Mouse (Mus musculus) embryo, embryonic 10.5 days (tissue): ENCODE measurements around the gene Hc.

Source experiments
- DNase-seq: peaks from one replicate; pipeline ENCODE4 v3.0.0-alpha.2; 2015; ENCODE audit warnings: low spot score

Hc gene

DNA sequence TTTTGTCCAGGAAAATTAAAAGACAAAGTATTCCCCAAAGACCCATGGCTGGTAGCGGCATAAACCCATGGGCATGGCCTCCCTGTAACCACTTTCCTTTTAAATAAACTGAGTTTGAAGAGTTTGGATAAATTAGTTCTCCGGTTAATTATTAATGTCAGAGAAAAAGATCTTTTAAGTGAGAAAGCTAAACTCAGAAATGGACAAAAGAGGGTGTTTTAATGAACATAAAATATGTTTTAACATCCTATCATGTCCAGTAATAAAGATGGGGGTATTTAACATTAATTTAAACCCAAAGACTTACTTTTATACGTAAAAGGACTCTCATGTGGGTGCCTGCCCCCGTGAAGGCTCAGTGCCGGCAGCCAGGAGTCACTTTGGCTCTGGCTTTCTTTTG lies at the start of gene Hc:
TSS of gene Hc (minus strand) at position 101 of the 400 bp plus-strand sequence.
- no peak for DNase-seq

DNA sequence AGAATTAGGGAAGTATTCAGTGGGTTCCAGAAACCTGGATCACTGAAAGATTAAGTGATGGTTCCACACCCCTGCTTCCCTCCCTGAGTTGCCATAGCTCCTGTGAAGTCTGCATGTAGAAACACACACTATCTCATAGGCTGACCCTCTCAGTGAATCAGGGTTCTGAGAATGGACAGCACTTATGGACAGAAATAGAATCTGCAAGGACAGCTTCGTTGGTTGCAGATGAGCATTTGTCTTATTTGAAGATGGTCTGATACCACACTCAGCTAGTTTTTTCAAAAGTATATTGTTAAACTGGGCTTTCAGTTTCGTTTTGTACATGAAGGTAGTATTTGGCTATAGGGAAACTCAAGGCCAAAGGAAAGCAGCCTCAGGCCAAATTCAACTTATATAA lies 49.3 kb upstream of the Hc start:
- DNase-seq = no peak

DNA sequence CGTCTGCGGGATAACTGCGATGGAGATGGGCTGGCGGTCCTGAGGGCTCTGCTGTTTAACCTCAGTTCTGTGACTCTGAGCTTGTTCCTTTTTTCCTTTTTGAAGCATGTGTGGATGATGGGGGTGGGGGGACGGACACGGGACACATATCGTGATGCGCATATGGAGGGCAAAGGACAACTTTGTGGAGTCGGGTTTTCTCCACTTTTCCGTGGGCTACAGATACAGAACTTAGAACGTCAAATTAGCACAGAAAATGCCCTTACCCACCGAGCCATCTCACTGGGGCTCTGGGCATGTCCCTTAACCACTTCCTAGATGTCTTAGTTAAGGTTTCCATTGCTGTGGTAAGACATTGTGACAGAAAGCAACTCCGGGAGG lies 48.7 kb upstream of the Hc start:
- DNase-seq = no peak

DNA sequence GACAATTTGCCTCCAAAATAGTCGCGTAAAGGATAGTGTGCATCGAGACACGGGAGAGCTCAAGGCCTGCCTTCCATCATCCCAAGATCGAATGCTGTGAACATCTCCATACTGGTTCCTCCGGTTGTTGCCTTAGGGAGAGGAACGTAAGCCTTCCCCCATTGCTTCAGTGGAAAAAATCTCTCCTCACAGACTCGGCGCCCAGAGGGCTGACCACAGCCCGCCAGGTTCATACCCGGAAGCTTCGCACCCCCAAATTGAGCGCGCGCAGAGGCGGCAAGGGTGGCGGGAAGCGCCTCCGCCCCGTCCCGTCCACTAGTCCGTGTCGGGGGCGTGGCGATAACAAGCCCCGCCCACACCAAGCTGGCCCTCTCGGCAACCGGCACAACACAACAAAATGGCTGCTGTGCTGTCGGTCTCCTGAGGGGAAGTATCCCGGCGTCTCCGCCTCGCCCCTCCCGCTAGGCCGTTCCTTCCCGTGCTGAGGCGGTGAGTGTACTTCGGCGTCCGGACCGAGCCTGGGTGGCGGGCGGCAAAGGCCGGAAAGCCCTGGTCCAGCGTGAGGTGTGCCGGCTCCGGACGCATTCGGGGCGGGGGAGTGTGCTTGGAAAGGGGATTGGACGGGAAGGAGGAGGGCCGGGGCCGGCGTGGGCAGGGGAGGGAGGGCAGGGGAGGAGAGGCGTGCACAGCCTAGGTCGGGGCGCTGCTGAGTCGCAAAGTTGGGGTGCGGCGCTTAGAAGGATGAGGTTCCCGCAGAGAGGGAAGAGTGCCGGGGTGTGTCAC lies 48.1 kb upstream of the Hc start, which contains the start of gene Cntrl:
TSS of gene Cntrl (plus strand) at position 352 of the 783 bp plus-strand sequence.
- peak; percentile 95 for DNase-seq

DNA sequence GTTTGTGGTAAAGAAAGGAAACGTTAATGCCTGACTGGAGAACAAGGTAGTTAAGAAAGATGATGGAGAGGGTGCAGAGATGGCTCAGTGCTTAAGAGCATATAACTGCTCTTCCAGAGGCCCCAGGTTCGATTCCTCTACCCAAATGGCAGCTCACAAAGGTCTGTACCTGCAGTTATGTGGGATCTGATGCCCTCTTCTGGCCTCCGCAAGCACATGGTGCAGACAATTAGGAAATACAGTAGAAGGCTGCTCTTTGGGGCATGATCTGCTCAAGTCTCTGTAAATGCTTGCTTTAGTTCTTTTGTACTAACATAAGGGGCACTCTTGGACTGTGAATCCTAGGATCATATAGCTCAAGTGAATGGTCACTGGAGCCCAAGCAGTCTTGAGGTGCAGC lies 47.5 kb upstream of the Hc start:
- peak; percentile 71 for DNase-seq

DNA sequence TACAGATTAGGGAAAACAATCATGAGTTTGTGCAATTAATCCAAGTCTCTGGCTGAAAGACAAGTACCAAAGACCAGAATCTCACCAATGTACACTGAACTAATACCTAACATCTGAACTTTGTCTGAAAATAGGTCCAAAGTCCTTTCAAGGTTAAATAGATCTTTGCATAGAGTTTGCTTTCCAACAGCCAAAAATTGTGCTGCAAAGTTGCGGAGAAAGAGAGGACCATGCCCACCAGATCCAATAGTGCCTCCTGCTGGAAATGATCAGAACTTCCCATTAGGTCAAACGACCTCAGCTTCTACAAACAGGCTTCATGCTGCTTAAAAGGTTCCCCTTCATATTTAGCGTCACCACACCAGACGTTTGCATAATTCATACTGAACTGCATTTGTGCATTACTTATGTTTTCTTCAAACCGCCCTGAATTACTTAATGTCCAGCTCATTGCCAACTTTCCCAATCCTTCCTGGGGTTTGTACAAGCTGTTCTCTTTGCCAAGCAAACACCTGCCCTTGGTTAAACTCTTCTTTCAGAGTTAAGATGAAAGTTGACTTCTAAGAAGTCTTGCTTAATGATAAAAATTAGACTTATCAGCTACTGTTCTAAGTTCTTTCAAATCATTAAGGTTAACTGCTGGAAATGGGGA lies 46.9 kb upstream of the Hc start:
- DNase-seq = peak; percentile 65

DNA sequence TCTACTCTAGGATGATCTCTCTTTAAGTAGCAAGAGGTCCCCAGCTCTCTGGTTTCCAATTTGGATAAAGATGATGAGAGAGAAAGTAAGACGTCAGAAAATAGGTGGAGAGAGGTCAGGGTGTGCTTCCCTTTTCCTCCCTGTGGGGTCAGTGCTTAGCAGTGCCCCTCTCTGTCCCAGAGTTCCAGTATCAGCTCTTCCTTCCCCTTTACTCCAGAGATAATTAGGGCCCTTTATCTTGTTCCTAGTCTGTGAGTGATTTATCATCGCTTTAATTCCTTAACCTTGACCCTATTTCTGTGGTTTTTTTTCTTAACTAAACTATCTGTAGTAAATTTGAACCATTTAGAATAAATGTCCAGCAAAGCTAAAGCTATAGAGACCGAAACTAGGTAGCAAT lies 43.6 kb upstream of the Hc start:
- DNase-seq = no peak

DNA sequence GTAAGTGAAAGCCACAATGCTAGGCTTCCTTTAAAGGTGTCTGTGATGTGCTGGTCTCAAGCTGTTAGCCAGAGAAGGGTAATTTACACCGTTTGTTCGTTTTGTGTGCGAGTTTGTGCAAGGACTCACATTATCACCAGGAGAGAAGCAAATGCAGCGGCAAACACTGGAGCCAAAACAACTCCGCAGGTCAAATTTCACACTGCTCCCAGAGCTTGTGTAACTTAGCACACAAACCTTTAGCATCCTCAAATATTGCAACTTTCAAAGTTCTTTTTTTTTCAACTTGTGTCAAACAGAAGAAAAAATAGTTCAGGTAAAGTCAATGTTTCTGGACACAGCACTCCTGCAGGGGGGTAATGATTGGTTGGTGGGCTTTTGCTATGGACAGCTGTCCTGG lies 42.3 kb upstream of the Hc start:
- DNase-seq = no peak

DNA sequence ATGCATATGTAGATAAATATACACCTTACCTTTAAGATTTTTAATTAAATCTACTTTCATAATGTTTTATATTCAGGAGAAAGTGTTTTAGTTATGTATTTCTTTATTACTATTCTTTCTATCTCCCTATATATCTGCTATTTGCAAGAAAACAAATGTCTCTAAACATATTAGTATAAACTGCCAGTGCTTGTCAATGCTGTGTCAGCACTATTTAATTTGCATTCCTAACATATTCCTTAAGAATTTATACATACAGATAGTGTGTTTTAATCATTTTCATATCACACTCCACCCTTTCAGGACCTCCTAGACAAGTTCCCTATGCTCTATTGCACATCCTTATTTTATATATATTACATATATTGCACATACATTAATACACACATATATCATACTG lies 41.5 kb upstream of the Hc start:
- DNase-seq = no peak

DNA sequence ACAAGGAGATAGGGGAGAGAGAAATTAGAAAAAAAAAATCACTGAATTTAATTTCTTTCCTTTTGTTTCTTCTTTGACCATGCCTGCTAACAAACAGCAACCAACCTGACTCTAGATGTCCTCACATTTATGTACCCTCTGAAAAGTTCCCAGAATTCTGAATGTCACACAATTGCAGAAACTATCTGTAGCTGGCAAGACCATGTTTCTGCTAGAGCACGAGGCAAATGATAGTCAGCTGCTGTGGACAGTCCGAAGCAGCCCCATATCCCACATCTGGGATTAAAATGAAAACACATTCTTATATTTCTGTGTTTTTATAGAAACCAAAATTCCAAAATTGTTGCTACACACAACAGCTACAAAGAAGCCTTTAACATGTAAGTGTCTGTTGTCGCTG lies 40.2 kb upstream of the Hc start, which contains the start of gene AI182371:
TSS of gene AI182371 (minus strand) at position 101 of the 400 bp plus-strand sequence.
- no peak for DNase-seq

DNA sequence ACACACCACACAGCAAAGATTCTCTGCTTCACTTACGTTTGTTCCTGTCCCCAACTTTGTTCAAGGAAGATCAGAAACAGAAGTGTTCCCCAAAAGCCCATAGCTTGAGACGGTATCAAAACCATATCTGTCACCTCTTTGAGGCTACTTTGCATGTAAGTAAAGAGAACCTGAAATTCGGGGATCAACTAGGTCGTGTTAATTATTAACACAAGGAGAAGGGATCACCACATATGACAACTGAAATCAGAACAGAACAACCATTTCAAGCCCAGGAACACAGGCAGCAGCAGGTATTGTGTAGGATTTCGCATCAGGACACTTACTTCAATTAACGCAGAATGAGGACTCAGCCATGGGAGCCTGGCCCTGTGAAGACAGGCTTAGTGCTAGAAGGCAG lies 39.3 kb upstream of the Hc start:
- no peak for DNase-seq

DNA sequence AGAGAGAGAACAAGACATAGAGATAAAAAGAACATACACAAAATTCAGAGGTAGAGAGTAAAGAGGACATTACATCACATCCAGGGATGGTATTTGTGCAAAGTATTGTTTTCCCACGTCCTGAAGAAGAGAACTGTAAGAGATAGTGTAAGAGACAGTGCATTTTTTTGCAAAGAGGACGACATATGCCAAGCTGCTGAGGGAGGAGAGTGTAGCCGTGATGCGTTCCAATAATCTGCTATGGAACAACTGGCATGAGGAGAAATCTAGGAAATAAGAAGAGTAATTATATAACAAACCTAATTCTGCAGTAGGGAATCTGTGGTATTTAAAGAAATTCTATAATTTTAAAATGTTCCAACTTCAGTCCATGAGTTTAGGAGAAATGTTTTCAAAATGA lies 26.2 kb upstream of the Hc start:
- DNase-seq = no peak

DNA sequence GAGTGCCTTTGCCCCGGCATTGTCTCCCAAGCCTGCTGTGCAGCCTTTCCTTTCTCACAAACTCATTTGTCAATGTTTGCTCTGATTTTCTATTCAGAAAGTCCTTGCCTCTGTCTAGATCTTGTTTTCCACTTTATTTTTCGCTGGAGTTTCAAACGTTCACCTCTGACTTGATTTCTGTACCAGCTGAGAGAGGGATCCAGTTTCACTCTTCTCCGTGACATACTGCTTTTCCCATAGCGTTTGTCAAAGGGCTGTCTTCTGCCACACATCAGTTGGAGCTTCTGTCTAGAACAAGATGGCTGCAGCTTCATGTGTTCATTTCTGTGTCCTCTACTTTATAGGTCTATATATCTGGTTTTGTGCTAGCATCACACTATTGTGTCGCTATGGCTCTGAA lies 17.9 kb upstream of the Hc start:
- no peak for DNase-seq

DNA sequence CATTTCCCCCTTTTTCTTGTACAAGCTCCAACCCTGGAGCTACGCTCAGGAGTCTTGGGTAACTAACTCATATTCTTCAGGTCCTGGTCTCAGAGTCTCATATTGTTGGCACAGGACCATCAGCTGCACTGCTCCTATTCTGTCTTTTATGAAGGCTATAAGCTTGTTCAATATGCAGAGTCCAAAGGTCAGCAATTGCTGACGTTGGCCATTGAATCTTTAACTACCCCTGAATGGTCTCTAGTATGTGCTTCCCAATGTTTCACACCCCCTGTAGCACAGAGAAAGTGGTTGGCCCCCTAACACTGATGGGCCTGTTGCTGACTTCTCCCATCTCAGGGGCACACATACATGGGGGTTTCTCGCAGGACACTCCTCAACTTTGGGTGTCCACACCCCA lies 13.1 kb upstream of the Hc start:
- DNase-seq = no peak

DNA sequence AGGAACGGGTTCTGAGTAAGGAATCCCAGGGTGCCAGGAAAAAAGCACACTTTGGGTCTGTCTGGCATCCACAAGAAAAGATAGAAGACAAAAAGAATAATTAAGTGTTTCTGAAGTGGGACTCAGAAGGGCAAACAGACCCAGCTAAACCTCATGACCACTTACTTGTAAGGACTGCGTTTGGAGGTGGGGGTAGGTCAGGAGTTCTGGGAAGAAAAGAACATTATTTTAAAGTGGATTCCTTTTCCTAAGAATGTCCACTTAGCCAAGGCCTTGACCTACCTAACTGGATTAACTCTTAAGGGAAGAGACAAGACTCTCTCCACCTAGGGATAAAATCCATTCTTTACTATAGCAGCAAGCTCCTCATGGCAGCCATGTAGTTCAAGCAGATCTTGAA lies 11.3 kb upstream of the Hc start:
- DNase-seq = no peak

DNA sequence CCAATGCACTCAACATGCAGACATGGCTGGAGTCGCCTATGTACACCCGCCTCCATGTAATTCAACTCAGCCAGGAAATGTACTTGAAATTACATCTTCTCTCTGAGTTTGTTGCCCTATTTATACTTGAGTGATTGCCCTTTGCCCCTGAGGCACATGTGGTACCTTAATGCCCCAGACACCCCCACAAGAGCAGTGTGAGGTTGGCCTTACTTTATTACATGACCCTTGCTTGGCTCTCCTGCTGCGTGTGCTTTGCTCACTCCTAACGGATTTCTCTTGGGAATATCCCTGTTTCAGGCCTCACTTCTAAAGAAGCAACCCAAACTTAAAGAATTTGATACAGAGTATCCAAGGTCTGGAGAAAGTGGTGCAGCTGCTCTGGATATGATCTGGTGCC lies 9.0 kb upstream of the Hc start:
- DNase-seq = no peak

DNA sequence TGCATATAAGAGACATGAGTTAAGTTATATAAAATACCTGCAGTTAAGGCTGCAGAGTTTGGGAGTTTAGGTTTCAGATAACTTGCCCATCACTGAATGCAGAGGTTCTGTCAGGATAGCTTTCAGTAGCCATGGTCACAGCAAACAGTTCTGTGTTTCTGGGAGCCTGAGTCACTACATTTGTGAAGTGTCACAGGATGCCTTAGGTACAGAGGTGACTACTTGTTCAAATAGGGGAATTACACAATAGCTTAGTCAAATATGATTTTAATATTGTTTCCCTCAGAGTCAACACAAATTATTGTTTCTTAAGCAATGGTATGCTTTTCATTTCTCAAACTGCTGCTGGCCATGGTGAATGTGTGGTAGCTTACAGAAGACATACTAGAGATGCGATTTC lies 7.9 kb upstream of the Hc start:
- DNase-seq = no peak

DNA sequence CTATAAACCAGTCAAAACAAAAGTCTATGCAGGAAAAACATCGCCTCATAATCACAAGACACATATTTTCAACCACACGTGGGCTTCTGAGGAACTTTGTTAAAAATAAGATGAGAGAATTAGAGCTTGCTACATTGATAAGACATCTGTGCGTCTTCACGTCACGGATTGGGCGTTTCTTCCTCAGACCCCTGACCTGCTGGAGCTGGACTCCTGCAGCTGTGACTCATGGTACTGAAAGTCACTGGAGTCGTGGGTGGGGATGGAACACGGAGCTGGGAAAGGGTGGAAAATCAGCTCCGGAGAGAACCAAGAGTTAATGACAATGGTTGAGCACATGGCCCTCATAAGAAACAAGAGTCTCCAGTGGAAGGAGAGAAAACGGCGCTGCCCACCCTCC lies 5.9 kb upstream of the Hc start:
- DNase-seq = no peak

DNA sequence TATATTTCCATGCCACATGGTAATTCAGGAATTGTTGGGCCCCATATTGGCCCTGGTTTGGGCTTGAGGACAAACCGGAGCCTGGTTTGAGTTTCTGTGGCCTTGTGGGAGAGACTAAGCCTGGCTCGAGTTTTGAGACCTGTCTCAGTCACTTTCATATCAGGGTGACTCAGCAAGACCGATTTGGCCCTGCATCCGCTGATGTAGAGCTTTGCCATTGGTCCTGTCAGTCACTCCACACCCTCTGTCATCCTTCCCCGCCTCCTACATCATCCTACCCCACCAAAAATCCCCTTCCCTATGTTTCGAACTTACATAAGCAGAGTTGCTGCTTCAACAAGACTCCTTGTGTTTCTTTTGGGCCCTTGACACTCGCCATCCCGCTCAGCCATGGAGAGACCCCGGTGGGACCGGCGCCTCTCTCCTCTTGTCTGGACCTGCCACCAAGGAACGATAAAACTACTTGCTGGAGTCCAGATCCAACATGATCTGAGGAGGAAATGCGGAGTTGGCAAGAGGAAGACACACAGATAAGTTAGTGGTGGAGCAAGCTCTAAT lies 5.4 kb upstream of the Hc start:
- no peak for DNase-seq

DNA sequence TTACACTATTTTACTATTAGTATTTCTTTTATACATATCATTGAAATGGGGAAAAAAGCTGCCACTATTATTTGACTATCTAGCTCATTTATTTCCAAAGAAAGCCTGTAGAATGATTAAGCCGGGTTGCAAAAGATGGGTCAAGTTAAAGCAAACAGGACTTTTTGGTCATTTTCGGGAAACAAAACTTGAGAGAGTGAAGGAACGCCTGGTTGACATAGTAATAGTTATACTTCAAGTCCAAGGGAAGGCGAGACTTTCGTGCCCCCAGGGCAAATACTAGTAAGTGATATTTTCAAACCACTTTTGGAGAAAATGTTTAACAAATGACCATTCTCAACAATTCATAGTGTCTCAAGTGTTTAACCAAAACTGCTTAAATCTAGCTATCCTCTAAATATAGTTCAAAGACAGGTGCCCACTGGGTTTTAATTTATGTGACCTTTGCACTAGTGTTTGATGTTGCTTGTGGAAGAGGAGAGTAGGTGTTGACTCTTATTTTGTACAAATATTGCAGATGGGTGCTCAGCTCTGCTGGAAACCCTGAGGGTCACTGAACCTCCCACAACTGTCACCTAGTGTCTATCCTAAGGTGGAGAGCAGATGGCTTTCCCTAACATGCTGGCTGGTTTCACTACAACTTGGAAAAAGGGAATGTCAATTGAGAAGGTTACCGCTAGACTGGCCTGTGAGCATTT lies 2.2 kb upstream of the Hc start:
- no peak for DNase-seq

DNA sequence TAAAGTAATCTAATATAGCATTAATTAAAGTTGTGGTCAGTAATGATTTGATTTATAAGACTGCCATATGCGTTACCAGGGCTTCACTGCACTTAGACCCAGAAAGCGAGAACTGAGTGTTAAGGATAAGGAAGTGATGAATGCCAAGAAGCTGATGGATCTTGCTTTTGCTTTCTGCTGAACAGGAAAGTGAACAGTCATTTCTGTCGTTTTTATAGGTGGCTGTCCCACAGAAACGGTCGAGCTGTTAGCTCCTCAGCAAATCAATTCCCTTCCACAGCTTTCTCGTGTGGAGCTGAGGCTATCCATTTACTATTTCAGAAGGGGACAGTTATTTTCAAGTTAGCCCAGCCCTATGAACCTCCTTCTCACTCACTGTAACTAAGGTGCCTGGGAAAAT lies 341 bp downstream of the Hc start:
- DNase-seq = no peak

DNA sequence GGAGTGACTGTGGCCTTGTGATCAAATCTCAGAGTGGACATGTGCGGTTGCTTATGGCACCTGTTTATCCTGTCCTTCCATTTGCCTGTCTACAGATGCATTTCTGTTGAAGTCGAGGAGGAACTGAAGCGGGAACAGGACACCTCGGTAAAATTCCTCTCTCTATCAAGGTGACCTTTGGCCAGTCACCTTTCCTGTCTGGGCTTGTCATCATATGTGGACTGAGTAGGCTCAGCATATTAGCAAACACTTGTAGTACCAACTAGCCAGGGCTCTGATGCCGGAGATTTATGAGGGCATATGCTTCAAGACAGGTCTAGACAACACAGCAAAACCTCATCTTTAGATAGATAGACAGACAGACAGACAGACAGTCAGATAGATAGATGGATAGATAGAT lies 982 bp downstream of the Hc start:
- DNase-seq = no peak

DNA sequence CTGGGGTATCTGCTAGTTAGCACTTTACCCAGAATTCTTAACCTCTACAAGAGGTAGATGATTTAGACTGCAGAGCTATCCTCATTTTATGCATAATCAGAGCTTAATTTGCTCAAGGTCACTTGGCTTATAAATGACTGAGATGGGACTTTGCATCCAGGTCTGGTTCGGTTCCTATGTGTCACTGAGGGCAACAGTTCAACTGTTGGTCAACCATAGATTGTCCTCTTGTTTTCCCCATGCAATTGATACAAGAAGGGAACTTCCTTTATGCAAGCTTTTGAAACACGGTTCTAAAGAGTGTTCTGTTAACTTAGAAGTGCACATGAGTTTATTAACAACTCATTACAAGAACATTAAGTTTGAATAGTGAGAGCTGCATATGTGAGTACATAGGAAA lies 2.9 kb downstream of the Hc start:
- no peak for DNase-seq
